Mouse (Mus musculus): ENCODE results near the gene Chek1. TPM values are rescaled to one million over a fixed set of nuclear protein-coding genes. Genes with fewer than 3 reads are reported as not detected.

Gene Chek1
- polyA plus RNA-seq, 1 experiment from 2014 or later: 26.0 TPM

DNA sequence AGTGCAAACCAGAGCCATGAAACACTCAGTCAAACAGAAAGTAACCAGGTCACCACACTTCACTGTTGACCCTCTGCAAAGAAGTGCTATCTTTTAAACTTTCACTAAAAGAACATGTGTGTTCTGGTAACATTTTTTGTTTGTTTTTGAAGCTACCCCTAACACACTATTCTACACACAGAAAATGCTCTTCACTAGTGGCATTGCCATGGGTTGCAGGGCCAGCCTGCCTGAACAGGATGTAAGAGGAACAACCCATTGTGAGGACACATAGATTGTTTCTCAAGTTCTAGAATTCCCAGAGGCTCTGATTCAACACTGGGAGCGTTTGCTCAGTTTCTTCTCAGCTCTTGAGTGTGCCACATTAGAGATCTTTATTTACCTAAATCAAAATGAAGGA is 33.9 kb downstream of the Chek1 start, which contains the start of gene Acrv1:
Gene Acrv1 (plus strand): TSS at position 301 of the 400 bp plus-strand sequence.
- WGBS (ENCODE audit: insufficient replicate concordance): 57% methylated on average over 1 of the region's 1 CpGs
- Histone ChIP-seq H3K36me3 (no peaks in the 10 kb centered on the region), H3K4me2 (no peak within 1 kb of the TSS), H3K27me3 (no peaks in the 10 kb centered on the region), H3K4me3 (replicated peaks) (no peak within 1 kb of the TSS), H3K4me1 (replicated peaks) (no peaks in the 10 kb centered on the region), H3K9me3 (replicated peaks) (no peaks in the 10 kb centered on the region), H3K27ac (no peak within 1 kb of the TSS), H3K9ac (no peak within 1 kb of the TSS)
- no peak for DNase-seq
- no peak for ATAC-seq (ENCODE audit: low read depth)

DNA sequence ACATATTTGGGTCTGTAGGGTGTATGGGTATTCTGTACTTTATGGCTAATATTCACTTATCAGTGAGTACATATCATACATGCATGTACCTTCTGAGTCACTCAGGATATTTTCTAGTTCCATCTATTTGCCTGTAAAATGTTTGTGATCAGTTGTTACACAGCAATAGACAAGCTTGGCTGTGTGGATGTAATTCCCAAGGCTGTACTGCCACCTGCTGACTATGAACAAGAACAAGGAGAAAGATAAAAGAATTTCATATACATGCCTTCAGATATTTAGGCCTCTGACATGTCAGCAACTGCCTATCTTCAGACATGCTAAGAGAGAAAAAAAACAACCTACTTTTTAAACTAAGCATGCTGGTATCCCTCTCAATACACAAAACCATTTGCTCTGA is 39.5 kb downstream of the Chek1 start:
- no peaks in the 10 kb centered on the region for H3K4me1 ChIP-seq (replicated peaks)
- ATAC-seq (ENCODE audit: low read depth) (no peak), DNase-seq (no peak)
- no peaks in the 10 kb centered on the region for H3K27me3 ChIP-seq
- no peak overlapping the region for H3K27ac ChIP-seq
- no peak overlapping the region for H3K4me3 ChIP-seq (replicated peaks)
- no peaks in the 10 kb centered on the region for H3K36me3 ChIP-seq
- H3K4me2 ChIP-seq: no peak overlapping the region
- no peak overlapping the region for H3K9ac ChIP-seq
- H3K9me3 ChIP-seq (replicated peaks): no peaks in the 10 kb centered on the region

DNA sequence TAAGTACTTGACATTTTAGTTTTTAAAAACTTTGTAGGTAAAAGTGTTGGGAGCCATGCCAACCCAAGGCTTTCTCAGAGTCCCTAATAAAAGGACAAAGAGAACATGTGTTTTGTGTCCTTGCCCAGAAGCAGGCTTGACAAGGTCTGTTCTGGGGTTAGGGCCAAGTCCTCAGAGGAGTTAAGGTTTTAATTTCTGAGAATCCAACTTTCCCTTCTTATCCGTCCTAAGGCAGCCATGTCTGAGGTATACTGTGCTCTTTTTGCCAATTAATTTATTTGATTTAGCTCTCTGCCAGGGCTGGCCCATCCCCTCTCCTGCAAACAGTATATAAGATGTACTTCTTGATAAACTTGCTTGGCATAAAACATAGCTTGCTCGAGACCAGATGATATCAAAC is 45.4 kb downstream of the Chek1 start:
- Histone ChIP-seq H3K36me3 (no peaks in the 10 kb centered on the region), H3K4me2 (no peak overlapping the region), H3K27ac (no peak overlapping the region), H3K27me3 (no peaks in the 10 kb centered on the region), H3K4me1 (replicated peaks) (no peaks in the 10 kb centered on the region), H3K9me3 (replicated peaks) (no peaks in the 10 kb centered on the region), H3K4me3 (replicated peaks) (no peak overlapping the region), H3K9ac (no peak overlapping the region)
- DNase-seq (no peak), ATAC-seq (ENCODE audit: low read depth) (no peak)
- WGBS (ENCODE audit: insufficient replicate concordance): 36% methylated on average over 2 of the region's 2 CpGs

Other genes with a start within 250 kb of the Chek1 start
- not detected in 2 replicates for gene Gm5615, start 185.1 kb downstream of the Chek1 start, polyA plus RNA-seq (2015; fragmentation: Nextera tagmentation; extraction: Ambion mirVana)
- gene Gm17689, start 144.4 kb downstream of the Chek1 start, polyA plus RNA-seq (2015; fragmentation: Nextera tagmentation; extraction: Ambion mirVana): not detected in 2 replicates
- gene A630095E13Rik, start 83.7 kb downstream of the Chek1 start, polyA plus RNA-seq (2015; fragmentation: Nextera tagmentation; extraction: Ambion mirVana): not detected in 2 replicates
- not detected in 2 replicates for gene Acrv1, start 33.8 kb downstream of the Chek1 start, polyA plus RNA-seq (2015; fragmentation: Nextera tagmentation; extraction: Ambion mirVana)
- gene Stt3a, start 40.6 kb upstream of the Chek1 start, polyA plus RNA-seq (2015; fragmentation: Nextera tagmentation; extraction: Ambion mirVana): 181 and 214 TPM in 2 replicates
- gene Ei24, start 70.3 kb upstream of the Chek1 start, polyA plus RNA-seq (2015; fragmentation: Nextera tagmentation; extraction: Ambion mirVana): 32.0 and 38.2 TPM in 2 replicates
- 0.80 and 1.1 TPM in 2 replicates for gene Fez1, start 94.8 kb upstream of the Chek1 start, polyA plus RNA-seq (2015; fragmentation: Nextera tagmentation; extraction: Ambion mirVana)